Mouse (Mus musculus): ENCODE data around the gene Traf2. TPM values are rescaled to one million over a fixed set of nuclear protein-coding genes. Genes with fewer than 3 reads are reported as not detected.

The Traf2 gene
- total RNA-seq, 1 experiment: 9.1 TPM

DNA sequence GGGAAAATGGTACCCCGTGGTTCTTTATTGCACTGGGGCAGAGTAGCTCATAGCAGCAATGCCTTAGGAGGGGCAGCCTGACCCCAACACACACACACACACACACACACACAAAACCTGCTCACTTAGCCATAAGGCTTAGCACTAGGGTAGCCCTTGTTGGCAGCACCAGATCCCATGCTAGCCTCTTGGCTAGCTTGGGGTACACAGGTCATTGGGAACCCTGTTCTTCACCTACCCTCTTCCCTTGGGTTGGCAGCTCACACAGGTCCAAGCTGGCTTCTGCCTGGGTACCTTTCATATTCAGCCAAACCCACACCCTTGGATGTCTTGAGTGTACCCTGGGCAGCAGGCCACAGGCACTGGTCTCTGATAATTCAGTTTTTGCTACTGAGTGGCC, 41.7 kb downstream of the Traf2 start:
- TF ChIP-seq ZC3H11A (IDR thresholded peaks at IDR 0.05; ENCODE audit: borderline replicate concordance, low read depth, low read length) (no peak), HCFC1 (IDR thresholded peaks at IDR 0.05; ENCODE audit: borderline replicate concordance, insufficient read depth, low read length) (no peak), MAFK (IDR thresholded peaks at IDR 0.05; ENCODE audit: insufficient read depth, low read depth, low read length) (no peak), ZNF384 (IDR thresholded peaks at IDR 0.05; ENCODE audit: low read depth, low read length) (no peak), CHD2 (IDR thresholded peaks at IDR 0.05; ENCODE audit: low read depth, low read length) (no peak)
- in situ Hi-C loops (cut with MboI; ENCODE audit: low sequenced_read_pairs in 2 of 2, unreplicated experiment in 2 of 2): no loop called here

DNA sequence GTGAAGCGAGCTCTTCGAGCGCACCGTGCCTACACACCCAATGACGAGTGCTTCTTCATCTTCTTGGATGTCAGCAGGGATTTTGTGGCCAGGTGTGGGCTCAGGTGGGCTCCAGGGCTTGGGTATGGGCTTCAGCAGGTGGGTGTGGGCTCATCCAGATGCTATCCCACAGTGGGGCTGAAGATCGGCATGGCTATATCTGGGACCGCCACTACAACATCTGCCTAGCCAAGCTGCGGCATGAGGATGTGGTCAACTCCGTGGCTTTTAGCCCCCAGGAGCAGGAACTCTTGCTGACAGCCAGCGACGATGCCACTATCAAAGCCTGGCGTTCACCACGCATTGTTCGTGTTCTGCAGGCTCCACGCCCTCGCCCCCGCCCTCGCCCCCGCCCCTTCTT, 42.2 kb downstream of the Traf2 start:
- Histone ChIP-seq H3K27ac (ENCODE audit: insufficient read depth, low read depth, low read length, poor library complexity, severe bottlenecking) (no peak overlapping the region), H3K4me1 (ENCODE audit: control insufficient read depth in 2 of 2, insufficient read depth in 2 of 2, low read length in 2 of 2, poor library complexity in 1 of 2) (peaks cover 0 to 9% of the 10 kb centered on the region in 2 experiments; a peak in 1 of 4 replicates), H3K9me3 (ENCODE audit: control insufficient read depth, insufficient read depth, low read depth, low read length) (no peaks in the 10 kb centered on the region), H3K4me3 (ENCODE audit: insufficient read depth in 1 of 2, low read depth in 1 of 2, low read length in 2 of 2, poor library complexity in 1 of 2, severe bottlenecking in 1 of 2) (no peak overlapping the region), H3K9ac (ENCODE audit: insufficient read depth, low read depth, low read length, poor library complexity, severe bottlenecking) (no peak overlapping the region), H3K36me3 (ENCODE audit: control insufficient read depth, insufficient read depth, low read length, poor library complexity, severe bottlenecking) (peaks cover 11% of the 10 kb centered on the region; the same call in 1 of the 2 replicates)
- no peak for DNase-seq (ENCODE audit: low read depth, low spot score)
- no peak for TF ChIP-seq CHD2 (IDR thresholded peaks at IDR 0.05; ENCODE audit: low read depth, low read length)
- TF ChIP-seq ZC3H11A (IDR thresholded peaks at IDR 0.05; ENCODE audit: borderline replicate concordance, low read depth, low read length): no peak
- TF ChIP-seq HCFC1 (IDR thresholded peaks at IDR 0.05; ENCODE audit: borderline replicate concordance, insufficient read depth, low read length): no peak
- TF ChIP-seq MAFK (IDR thresholded peaks at IDR 0.05; ENCODE audit: insufficient read depth, low read depth, low read length): no peak
- no peak for TF ChIP-seq ZNF384 (IDR thresholded peaks at IDR 0.05; ENCODE audit: low read depth, low read length)
- in situ Hi-C loops (cut with MboI; ENCODE audit: low sequenced_read_pairs in 2 of 2, unreplicated experiment in 2 of 2): no loop called here

More for the DNA sequence above, 41.7 kb downstream of the Traf2 start:
- peaks cover 0 to 8% of the 10 kb centered on the region in 2 experiments; a peak in 1 of 4 replicates for H3K4me1 ChIP-seq (ENCODE audit: control insufficient read depth in 2 of 2, insufficient read depth in 2 of 2, low read length in 2 of 2, poor library complexity in 1 of 2)
- no peak overlapping the region for H3K27ac ChIP-seq (ENCODE audit: insufficient read depth, low read depth, low read length, poor library complexity, severe bottlenecking)
- H3K9me3 ChIP-seq (ENCODE audit: control insufficient read depth, insufficient read depth, low read depth, low read length): no peaks in the 10 kb centered on the region
- H3K4me3 ChIP-seq (ENCODE audit: insufficient read depth in 1 of 2, low read depth in 1 of 2, low read length in 2 of 2, poor library complexity in 1 of 2, severe bottlenecking in 1 of 2): no peak overlapping the region
- H3K36me3 ChIP-seq (ENCODE audit: control insufficient read depth, insufficient read depth, low read length, poor library complexity, severe bottlenecking): peaks cover 11% of the 10 kb centered on the region; the same call in 1 of the 2 replicates
- no peak for DNase-seq (ENCODE audit: low read depth, low spot score)
- no peak overlapping the region for H3K9ac ChIP-seq (ENCODE audit: insufficient read depth, low read depth, low read length, poor library complexity, severe bottlenecking)

DNA sequence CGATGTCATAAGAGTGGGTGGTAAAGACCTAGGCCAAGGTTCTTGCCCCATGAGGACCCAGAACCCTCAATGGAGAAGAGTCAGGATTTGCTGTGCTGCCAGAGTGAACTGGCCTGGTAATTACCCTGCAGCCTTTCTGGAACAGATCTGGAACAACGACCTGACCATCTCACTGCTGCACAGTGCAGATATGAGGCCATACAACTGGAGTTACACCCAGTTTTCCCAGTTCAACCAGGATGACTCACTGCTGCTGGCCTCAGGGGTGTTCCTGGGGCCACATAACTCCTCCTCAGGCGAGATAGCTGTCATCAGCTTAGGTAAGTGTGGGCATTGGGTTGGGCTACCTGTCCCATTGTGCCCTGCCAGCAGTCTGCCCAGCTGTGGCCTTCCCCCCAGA, 44.0 kb downstream of the Traf2 start:
- H3K9ac ChIP-seq (ENCODE audit: insufficient read depth, low read depth, low read length, poor library complexity, severe bottlenecking): no peak overlapping the region
- H3K36me3 ChIP-seq (ENCODE audit: control insufficient read depth, insufficient read depth, low read length, poor library complexity, severe bottlenecking): peaks cover 11% of the 10 kb centered on the region; the same call in 1 of the 2 replicates
- no peak overlapping the region for H3K27ac ChIP-seq (ENCODE audit: insufficient read depth, low read depth, low read length, poor library complexity, severe bottlenecking)
- H3K4me1 ChIP-seq (ENCODE audit: control insufficient read depth in 2 of 2, insufficient read depth in 2 of 2, low read length in 2 of 2, poor library complexity in 1 of 2): peaks cover 0 to 12% of the 10 kb centered on the region in 2 experiments; a peak in 1 of 4 replicates
- in situ Hi-C loops (cut with MboI; ENCODE audit: low sequenced_read_pairs in 2 of 2, unreplicated experiment in 2 of 2): no loop called here
- DNase-seq (ENCODE audit: low read depth, low spot score): no peak
- TF ChIP-seq MAFK (IDR thresholded peaks at IDR 0.05; ENCODE audit: insufficient read depth, low read depth, low read length) (no peak), CHD2 (IDR thresholded peaks at IDR 0.05; ENCODE audit: low read depth, low read length) (no peak), ZC3H11A (IDR thresholded peaks at IDR 0.05; ENCODE audit: borderline replicate concordance, low read depth, low read length) (no peak), HCFC1 (IDR thresholded peaks at IDR 0.05; ENCODE audit: borderline replicate concordance, insufficient read depth, low read length) (no peak)
- H3K9me3 ChIP-seq (ENCODE audit: control insufficient read depth, insufficient read depth, low read depth, low read length): no peaks in the 10 kb centered on the region
- no peak overlapping the region for H3K4me3 ChIP-seq (ENCODE audit: insufficient read depth in 1 of 2, low read depth in 1 of 2, low read length in 2 of 2, poor library complexity in 1 of 2, severe bottlenecking in 1 of 2)

DNA sequence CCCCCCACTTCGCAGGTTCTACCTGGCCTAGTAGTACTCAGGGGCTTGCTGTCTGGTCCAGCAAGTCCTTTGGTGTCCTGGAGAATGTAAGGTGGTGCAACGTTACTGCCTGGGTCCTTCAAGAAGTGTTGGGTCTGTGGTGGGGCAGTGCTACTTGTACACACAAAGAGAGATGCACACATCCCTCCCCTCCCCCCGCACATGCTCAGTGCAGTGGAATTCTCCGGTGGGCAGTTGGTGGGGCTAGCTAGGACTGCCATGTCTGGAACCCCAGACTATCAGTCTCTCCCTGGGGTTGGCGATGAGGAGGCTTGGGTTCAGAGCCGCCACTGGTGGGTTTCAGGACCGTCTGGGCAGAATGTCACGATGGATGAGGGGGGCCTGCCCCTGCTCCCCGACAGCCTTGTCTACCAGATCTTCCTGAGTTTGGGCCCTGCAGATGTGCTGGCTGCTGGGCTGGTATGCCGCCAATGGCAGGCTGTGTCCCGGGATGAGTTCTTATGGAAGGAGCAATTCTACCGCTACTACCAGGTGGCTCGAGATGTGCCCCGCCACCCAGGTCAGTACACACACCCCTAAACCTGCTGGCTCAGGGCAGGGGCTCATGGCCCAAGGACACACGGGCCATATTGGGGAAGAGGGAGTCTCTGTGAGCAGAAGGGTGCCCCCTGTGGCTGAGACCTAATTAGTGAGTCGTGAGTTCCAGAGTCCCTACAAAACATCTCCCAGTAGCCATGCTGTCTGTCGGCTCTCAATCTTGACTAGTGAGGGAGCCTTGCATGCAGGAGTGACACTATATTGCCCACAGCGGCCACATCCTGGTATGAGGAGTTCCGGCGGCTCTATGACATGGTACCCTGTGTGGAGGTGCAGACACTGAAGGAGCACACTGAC, 44.9 kb downstream of the Traf2 start, which contains the start of gene C8g:
C8g (minus strand) TSS at position 127 of the 894 bp plus-strand sequence.
- DNase-seq (ENCODE audit: low read depth, low spot score): no peak

More for the DNA sequence above, 44.9 kb downstream of the Traf2 start, which contains the start of gene C8g:
- no peaks in the 10 kb centered on the region for H3K9me3 ChIP-seq (ENCODE audit: control insufficient read depth, insufficient read depth, low read depth, low read length)
- H3K36me3 ChIP-seq (ENCODE audit: control insufficient read depth, insufficient read depth, low read length, poor library complexity, severe bottlenecking): peaks cover 11% of the 10 kb centered on the region; the same call in 1 of the 2 replicates
- in situ Hi-C loops (cut with MboI; ENCODE audit: low sequenced_read_pairs in 2 of 2, unreplicated experiment in 2 of 2): no loop called here
- peaks cover 0 to 15% of the 10 kb centered on the region in 2 experiments; a peak in 1 of 4 replicates for H3K4me1 ChIP-seq (ENCODE audit: control insufficient read depth in 2 of 2, insufficient read depth in 2 of 2, low read length in 2 of 2, poor library complexity in 1 of 2)
- no peak for TF ChIP-seq ZC3H11A (IDR thresholded peaks at IDR 0.05; ENCODE audit: borderline replicate concordance, low read depth, low read length)
- no peak for TF ChIP-seq HCFC1 (IDR thresholded peaks at IDR 0.05; ENCODE audit: borderline replicate concordance, insufficient read depth, low read length)
- TF ChIP-seq MAFK (IDR thresholded peaks at IDR 0.05; ENCODE audit: insufficient read depth, low read depth, low read length): no peak
- TF ChIP-seq CHD2 (IDR thresholded peaks at IDR 0.05; ENCODE audit: low read depth, low read length): no peak
- TF ChIP-seq ZNF384 (IDR thresholded peaks at IDR 0.05; ENCODE audit: low read depth, low read length): no peak
- peak within 1 kb of the TSS; percentile 82 to 95 for H3K4me3 ChIP-seq (ENCODE audit: insufficient read depth in 1 of 2, low read depth in 1 of 2, low read length in 2 of 2, poor library complexity in 1 of 2, severe bottlenecking in 1 of 2)
- H3K9ac ChIP-seq (ENCODE audit: insufficient read depth, low read depth, low read length, poor library complexity, severe bottlenecking): peak within 1 kb of the TSS; percentile 92
- no peak within 1 kb of the TSS for H3K27ac ChIP-seq (ENCODE audit: insufficient read depth, low read depth, low read length, poor library complexity, severe bottlenecking)
